Mouse (Mus musculus): ENCODE data around the gene Ppp4r1.
A peak's percentile ranks its signal among the peaks of the same experiment; 100 is the strongest.

The Ppp4r1 gene

GRCm38 (mm10) chr17:65813763-65814162, 31.4 kb downstream of the Ppp4r1 start:
- no peak for DNase-seq

- DNase-seq, result no peak
Measured at GRCm38 (mm10) chr17:65820197-65820596, 37.8 kb downstream of the Ppp4r1 start.

- DNase-seq, result no peak
Measured at GRCm38 (mm10) chr17:65822423-65822822, 40.0 kb downstream of the Ppp4r1 start.

- DNase-seq, result peak; percentile 37 to 49
Measured at GRCm38 (mm10) chr17:65824246-65824645, 41.9 kb downstream of the Ppp4r1 start.

- DNase-seq, result no peak
Measured at GRCm38 (mm10) chr17:65826257-65826656, 43.9 kb downstream of the Ppp4r1 start.

GRCm38 (mm10) chr17:65827119-65827840, 44.9 kb downstream of the Ppp4r1 start:
- DNase-seq, result no peak

GRCm38 (mm10) chr17:65827904-65828303, 45.5 kb downstream of the Ppp4r1 start:
- DNase-seq, result no peak

GRCm38 (mm10) chr17:65828951-65829350, 46.6 kb downstream of the Ppp4r1 start:
- peak; percentile 40 to 64 for DNase-seq

- DNase-seq, result peak in 1 of 2 experiments; percentile 46
Measured at GRCm38 (mm10) chr17:65830216-65830863, 48.0 kb downstream of the Ppp4r1 start.

GRCm38 (mm10) chr17:65833891-65834290, 51.5 kb downstream of the Ppp4r1 start:
- DNase-seq, result peak in 1 of 2 experiments; percentile 49

GRCm38 (mm10) chr17:65836746-65837145, 54.4 kb downstream of the Ppp4r1 start:
- no peak for DNase-seq

GRCm38 (mm10) chr17:65839541-65840256, 57.3 kb downstream of the Ppp4r1 start:
- no peak for DNase-seq

- DNase-seq, result peak; percentile 43
Measured at GRCm38 (mm10) chr17:65842669-65843381, 60.5 kb downstream of the Ppp4r1 start.

GRCm38 (mm10) chr17:65845423-65845822, 63.0 kb downstream of the Ppp4r1 start:
- no peak for DNase-seq

- no peak for DNase-seq
Measured at GRCm38 (mm10) chr17:65847694-65848449, 65.5 kb downstream of the Ppp4r1 start.

GRCm38 (mm10) chr17:65850487-65850886, 68.1 kb downstream of the Ppp4r1 start:
- DNase-seq, result no peak

GRCm38 (mm10) chr17:65851749-65852148, 69.4 kb downstream of the Ppp4r1 start:
- DNase-seq, result no peak

GRCm38 (mm10) chr17:65853326-65853725, 71.0 kb downstream of the Ppp4r1 start:
- peak; percentile 20 to 54 for DNase-seq

GRCm38 (mm10) chr17:65854006-65854405, 71.6 kb downstream of the Ppp4r1 start:
- DNase-seq, result no peak

GRCm38 (mm10) chr17:65857617-65858016, 75.2 kb downstream of the Ppp4r1 start:
- no peak for DNase-seq

GRCm38 (mm10) chr17:65862579-65862978, 80.2 kb downstream of the Ppp4r1 start:
- peak; percentile 37 to 64 for DNase-seq

- DNase-seq, result no peak
Measured at GRCm38 (mm10) chr17:65863830-65864229, 81.5 kb downstream of the Ppp4r1 start.
